Mouse (Mus musculus) limb, embryonic 12.5 days (tissue): ENCODE results near the gene Aars2. TPM values are rescaled to one million over a fixed set of nuclear protein-coding genes. Genes with fewer than 3 reads are reported as not detected.

ENCODE experiments used
- polyA plus RNA-seq: library from polyadenylated mRNA; unstranded; fragments of >200 nt; fragmentation: Nextera tagmentation; extraction: Ambion mirVana; gene quantifications from 2 replicates; pipeline ENCODE4 v1.2.1, GENCODE M21; 2016

Aars2 gene
- polyA plus RNA-seq, 1 experiment from 2014 or later, result 25.0 TPM

Other genes starting within 250 kb of the Aars2 start
- 79.2 and 79.8 TPM in 2 replicates for gene Cdc5l, start 73.1 kb upstream of the Aars2 start, polyA plus RNA-seq
- gene Spats1, start 31.4 kb upstream of the Aars2 start, polyA plus RNA-seq, result 0.83 and 1.1 TPM in 2 replicates
- gene Tcte1, start 16.6 kb downstream of the Aars2 start, polyA plus RNA-seq, result 0.91 and 1.3 TPM in 2 replicates
- 7.7 and 9.7 TPM in 2 replicates for gene Tmem151b, start 42.8 kb downstream of the Aars2 start, polyA plus RNA-seq
- gene Nfkbie, start 48.9 kb downstream of the Aars2 start, polyA plus RNA-seq, result 6.5 and 6.6 TPM in 2 replicates
- 96.9 and 106 TPM in 2 replicates for gene Slc35b2, start 57.0 kb downstream of the Aars2 start, polyA plus RNA-seq
- gene Hsp90ab1, start 66.4 kb downstream of the Aars2 start, polyA plus RNA-seq, result 1,474 and 1,563 TPM in 2 replicates
- gene Slc29a1, start 92.8 kb downstream of the Aars2 start, polyA plus RNA-seq, result 55.4 and 58.7 TPM in 2 replicates
- 15.8 and 16.4 TPM in 2 replicates for gene Mymx, start 95.3 kb downstream of the Aars2 start, polyA plus RNA-seq
- gene Capn11, start 152.5 kb downstream of the Aars2 start, polyA plus RNA-seq, result 0.65 and 0.83 TPM in 2 replicates
- gene Mrpl14, start 179.5 kb downstream of the Aars2 start, polyA plus RNA-seq, result 143 and 153 TPM in 2 replicates
- 34.1 and 35.8 TPM in 2 replicates for gene Tmem63b, start 180.1 kb downstream of the Aars2 start, polyA plus RNA-seq
- not detected in 2 replicates for gene 1600014C23Rik, start 227.0 kb downstream of the Aars2 start, polyA plus RNA-seq